Mouse (Mus musculus): ENCODE results near the gene Dmap1.

Gene Dmap1

DNA sequence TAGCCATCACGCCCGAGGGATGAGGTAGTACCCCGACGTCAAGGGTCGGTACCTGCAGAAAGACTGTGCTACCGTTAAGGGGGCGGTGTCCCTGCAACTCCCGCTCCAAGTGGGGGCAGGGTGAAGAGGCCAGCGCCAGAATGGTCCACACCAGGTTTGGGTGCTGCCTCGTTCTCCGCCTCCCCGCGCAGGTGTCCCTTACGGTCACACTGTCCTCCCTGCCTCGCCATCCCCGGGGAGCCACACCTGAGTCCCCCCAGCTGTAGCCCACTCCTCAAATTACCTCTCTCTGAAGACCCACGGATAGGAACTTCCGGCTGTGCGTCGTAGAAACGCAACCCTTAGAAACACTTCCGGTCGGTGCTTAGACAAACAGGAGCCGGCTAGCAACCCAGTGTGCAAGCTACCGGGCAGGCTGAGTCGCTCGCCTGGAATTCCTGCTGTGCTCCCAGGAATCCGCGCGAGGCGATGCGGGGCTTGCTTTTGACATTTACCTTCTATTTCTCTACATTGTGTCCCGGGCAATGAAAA is at the start of gene Dmap1:
Gene Dmap1, minus strand, starts transcription at position 343 of the 531 bp plus-strand sequence.
- in situ Hi-C loops (cut with MboI, MseI): no loop called here

GRCm38 (mm10) chr4:117724112-117724511 is 42.0 kb upstream of the Dmap1 start, which contains the start of gene Gm12845:
Gene Gm12845, plus strand, starts transcription at chr4:117724412.
- in situ Hi-C loops (cut with MboI, MseI): no loop called here

DNA sequence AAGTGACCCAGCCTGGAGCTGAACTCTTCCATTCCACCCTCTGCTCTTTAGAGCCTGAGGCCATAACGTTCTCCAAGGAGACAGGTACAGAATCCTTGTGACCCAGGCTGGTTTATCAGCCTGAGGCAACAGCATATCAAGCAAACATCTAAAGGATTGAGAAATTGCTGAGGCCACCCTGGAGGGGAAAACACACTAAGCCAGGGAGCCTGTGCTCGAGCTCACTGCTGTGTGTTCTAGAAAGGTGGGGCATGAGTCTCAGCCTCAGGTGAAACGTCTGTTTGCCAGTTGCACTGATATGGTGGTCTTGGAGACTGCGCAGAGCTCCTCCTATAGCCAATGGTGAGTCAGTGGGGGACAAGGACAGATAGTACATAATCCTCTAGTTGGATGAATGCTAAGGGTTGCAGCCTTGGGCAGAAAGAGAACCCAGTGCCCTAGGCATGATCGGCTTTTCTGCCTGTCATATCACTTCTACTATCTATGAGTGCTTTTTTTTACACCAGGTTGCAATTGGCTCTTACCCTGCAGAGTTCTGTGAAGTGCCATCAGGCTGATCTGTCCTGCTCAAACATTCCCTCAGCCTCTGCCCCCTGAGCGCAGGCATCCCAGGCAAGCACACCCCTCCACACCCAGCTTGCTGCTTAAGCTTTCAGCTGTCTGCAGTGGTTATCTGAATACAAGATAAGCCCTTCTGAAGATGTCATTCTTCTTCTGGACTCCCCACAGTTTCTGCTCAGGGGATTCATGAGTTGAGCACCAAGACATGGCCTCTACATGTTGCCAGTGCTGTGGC is 31.4 kb upstream of the Dmap1 start:
- in situ Hi-C loops (cut with MboI, MseI): no loop called here

DNA sequence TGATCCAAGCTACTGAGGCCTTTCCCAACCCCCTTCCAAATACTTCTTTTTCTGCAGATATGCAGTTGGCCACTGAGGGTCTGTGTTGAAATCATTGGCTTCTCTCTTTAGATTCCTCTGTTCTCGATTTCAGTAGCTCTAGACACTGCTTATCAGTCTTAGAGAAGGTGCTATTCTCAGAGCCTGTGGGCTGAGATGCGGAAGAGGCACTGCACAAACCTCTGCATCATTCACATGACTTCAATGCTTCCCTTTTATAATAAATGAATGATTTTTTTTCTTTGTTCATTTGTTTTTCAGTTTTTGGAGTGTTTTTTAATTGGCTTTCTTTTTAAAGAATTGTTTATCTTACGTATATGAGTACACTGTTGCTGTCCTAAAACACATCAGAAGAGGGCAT is 30.2 kb upstream of the Dmap1 start:
- in situ Hi-C loops (cut with MboI, MseI): no loop called here

- in situ Hi-C loops (cut with MboI, MseI): loop anchor here (5.0 to 10.0 kb wide), 2 partner anchors 63 to 356 kb away; no protein-coding TSS in a partner anchor
Observed at GRCm38 (mm10) chr4:117708780-117709550, 26.9 kb upstream of the Dmap1 start.

DNA sequence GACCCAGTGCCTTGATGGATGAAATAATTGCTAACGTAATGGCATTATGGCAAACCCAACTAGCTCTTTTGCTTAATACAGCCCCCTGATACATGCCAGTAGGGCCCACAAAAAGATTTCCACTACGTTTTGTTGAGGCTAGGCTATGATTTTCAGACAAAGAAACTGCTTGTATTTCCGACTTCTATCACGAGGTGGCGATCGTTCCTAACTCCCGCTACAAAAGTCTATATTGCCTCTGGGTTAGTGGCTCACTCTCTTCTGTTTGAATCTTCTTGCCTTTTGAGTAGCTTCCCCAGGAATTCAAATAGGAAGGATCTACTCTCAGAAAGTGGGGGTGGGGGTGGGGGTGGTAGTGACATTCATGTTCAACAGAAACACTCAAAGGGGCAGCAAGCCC is 23.3 kb upstream of the Dmap1 start:
- in situ Hi-C loops (cut with MboI, MseI): loop anchor here (5.0 to 10.0 kb wide), 2 partner anchors 67 to 359 kb away; no protein-coding TSS in a partner anchor

DNA sequence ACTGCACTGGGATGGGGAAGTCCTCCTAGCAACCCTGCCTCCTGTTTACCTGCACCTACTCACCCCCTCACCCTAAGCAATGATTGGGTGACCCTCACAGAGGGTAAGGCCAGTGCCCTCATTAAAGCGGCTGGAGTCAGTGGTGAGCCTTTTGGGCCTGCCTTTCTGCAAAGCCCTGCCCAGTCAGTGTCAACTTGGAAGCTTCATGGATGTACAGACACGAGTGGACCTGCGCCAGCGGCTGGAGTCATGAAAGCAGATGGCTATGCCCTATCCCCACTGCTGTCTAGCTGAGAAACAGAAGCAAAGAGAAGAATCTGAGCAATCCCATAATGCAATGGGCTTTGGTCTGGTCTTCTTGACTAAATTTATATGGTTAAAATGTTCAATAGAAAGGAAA is 4.3 kb upstream of the Dmap1 start:
- in situ Hi-C loops (cut with MboI, MseI): no loop called here

DNA sequence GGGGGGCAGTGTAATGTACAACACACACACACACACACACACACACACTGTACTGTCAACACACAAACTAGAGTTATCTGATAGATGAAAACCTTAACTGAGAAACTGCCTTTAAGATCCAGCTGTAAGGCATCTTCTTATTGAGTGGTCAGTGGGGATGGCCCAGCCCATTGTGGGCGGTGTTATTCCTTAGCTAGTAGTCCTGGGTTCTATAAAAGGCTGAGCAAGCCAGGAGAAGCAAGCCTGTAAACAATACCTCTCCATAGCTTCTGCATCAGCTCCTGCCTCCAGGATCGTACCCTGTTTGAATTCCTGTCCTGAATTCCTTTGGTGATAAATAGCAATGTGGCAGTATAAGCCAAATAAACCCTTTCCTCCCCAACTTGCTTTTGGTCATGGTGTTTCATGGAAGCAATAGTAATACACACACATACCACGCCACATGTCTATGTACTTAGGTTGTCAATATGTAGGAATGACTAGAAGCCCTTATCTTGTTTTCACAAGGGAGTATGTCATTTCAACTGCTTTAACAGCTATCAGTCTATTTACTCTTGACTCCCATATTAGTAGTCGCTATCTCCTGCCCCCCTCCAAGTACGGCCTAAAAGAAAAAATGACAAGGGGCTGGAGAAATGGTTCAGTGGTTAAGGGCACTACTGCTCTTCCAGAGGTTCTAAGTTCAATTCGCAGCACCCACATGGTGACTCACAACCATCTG is 1.1 kb upstream of the Dmap1 start:
- in situ Hi-C loops (cut with MboI, MseI): no loop called here

GRCm38 (mm10) chr4:117682463-117682862 is 390 bp upstream of the Dmap1 start:
- in situ Hi-C loops (cut with MboI, MseI): no loop called here

DNA sequence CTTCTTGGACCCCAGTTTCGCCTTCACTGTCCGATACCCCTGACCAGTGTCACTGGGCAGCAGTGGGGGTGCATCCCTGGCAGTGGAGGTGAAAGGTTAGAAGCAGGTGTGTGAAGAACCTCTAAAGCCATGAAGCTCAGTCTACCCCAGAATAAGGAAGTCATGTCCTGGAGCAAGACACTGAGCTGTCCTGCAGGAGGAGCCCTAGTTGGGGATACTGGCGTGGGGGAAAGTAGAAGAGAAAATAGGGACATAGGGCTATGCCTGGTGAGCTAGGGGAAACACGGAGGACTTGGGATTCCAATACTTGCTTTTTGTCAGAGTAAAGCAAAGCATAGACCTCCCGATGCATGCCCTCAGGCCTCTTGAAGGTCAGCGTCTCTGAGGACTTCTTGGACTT is 1.1 kb downstream of the Dmap1 start:
- in situ Hi-C loops (cut with MboI, MseI): no loop called here

- in situ Hi-C loops (cut with MboI, MseI): loop anchor here (10.0 kb wide), 1 partner anchor 412 kb away; no protein-coding TSS in a partner anchor
Observed at GRCm38 (mm10) chr4:117676903-117677302, 5.2 kb downstream of the Dmap1 start.

- in situ Hi-C loops (cut with MboI, MseI): loop anchor here (10.0 kb wide), 1 partner anchor 409 kb away; no protein-coding TSS in a partner anchor
Observed at GRCm38 (mm10) chr4:117673901-117674300, 8.2 kb downstream of the Dmap1 start.

DNA sequence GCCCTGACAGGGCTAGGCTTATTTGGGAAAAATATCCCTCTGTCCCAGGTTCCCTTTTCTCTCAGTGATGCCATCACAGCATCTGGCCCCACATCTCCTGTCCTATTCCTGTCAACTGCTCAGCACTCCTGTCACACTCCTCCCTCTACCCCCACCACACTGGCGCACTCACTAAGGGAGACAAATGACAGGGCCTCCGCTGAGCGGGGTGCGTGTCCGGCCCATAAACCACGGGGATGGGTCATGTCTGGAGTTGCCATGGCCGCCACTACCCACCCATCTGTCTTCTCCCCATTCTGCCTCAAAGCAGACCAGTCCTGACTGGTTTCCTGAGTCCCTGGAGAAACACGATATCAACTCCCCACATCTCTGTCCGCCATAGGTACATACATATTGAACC is 10.0 kb downstream of the Dmap1 start:
- in situ Hi-C loops (cut with MboI, MseI): loop anchor here (10.0 kb wide), 1 partner anchor 407 kb away; no protein-coding TSS in a partner anchor

GRCm38 (mm10) chr4:117669874-117670273 is 12.2 kb downstream of the Dmap1 start:
- in situ Hi-C loops (cut with MboI, MseI): loop anchor here (10.0 kb wide), 1 partner anchor 405 kb away; no protein-coding TSS in a partner anchor

- in situ Hi-C loops (cut with MboI, MseI): no loop called here
Observed at GRCm38 (mm10) chr4:117666054-117666453, 16.0 kb downstream of the Dmap1 start.

DNA sequence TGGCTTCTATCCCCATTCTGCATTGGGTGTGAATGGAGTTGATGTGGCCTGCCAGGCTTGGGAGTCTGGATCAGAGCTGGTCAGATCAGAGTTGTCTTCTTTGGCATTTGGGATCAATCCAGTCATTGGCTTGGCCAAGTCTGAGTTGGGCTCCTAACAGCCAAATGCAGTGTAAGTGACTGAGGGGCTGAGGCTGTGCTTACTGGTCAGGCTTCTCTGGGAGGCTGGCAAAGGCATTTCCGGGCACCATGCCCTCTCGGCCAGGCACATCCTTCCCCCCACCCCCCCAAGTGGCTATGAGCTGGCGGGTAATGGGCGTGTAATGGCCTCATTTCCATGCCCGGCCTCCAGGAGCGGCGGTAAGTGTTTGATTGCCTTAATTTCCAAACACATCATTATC is 16.5 kb downstream of the Dmap1 start:
- in situ Hi-C loops (cut with MboI, MseI): no loop called here

- in situ Hi-C loops (cut with MboI, MseI): no loop called here
Observed at GRCm38 (mm10) chr4:117664411-117665137, 17.5 kb downstream of the Dmap1 start.

DNA sequence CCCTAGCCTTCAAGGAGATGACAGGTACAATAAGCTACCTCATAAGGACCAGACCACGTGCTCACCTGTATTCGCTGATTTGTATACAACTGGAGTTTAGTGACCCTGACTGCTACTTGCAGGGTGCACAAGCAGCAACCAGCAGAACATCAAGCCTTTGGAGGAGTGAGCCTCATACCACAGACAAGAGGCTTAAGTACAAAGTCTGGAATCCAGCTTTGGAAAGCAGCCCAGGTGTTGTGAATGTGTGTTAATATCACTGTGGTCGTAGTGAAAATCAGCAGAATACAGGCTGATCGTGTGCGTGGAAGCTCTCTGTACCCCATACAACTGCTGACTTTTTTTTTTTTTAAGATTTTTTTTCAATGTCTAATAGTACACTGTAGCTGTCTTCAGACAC is 22.1 kb downstream of the Dmap1 start:
- in situ Hi-C loops (cut with MboI, MseI): no loop called here

- in situ Hi-C loops (cut with MboI, MseI): no loop called here
Observed at GRCm38 (mm10) chr4:117658582-117659444, 23.3 kb downstream of the Dmap1 start.

DNA sequence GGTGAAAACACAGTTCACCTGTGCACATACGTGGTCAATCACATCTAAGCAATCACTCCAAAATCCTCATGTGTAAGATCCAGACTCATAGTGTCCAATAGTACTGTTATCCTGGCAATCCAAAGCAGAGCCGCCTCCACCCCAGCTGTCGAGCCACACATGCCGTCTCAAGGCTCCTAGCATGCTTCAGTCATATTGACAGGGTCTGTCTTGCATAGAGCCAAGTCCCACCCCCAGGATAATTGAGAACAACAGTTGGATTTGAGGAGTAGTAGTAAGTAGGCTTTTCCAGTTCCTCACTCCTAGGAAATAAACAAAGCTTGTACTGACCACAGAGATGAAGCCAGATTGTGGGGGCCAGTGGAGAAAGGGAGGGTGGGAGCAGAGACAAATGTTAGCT is 24.4 kb downstream of the Dmap1 start:
- in situ Hi-C loops (cut with MboI, MseI): no loop called here

Measured in regulatory T cell (primary cell).